Mouse (Mus musculus) liver, adult (tissue): ENCODE data around the gene Cd82.

Experiments used
- GATA4 ChIP-seq: IDR thresholded peaks from 2 replicates; pipeline ENCODE4 v1.6.1; 2014; ENCODE audit warnings: mild to moderate bottlenecking, low read length; ENCODE audit not compliant: insufficient replicate concordance

Cd82 gene

GRCm38 (mm10) chr2:93454334-93454733 is 8.6 kb downstream of the Cd82 start:
- TF ChIP-seq GATA4, result no peak

- TF ChIP-seq GATA4, result no peak
These were observed 9.9 kb downstream of the Cd82 start for GRCm38 (mm10) chr2:93453046-93453445.

GRCm38 (mm10) chr2:93452506-93452905 is 10.4 kb downstream of the Cd82 start:
- no peak for TF ChIP-seq GATA4

- TF ChIP-seq GATA4, result no peak
These were observed 10.9 kb downstream of the Cd82 start for GRCm38 (mm10) chr2:93452057-93452456.

- TF ChIP-seq GATA4, result no peak
These were observed 11.6 kb downstream of the Cd82 start for GRCm38 (mm10) chr2:93451219-93451938.

- no peak for TF ChIP-seq GATA4
These were observed 12.2 kb downstream of the Cd82 start for GRCm38 (mm10) chr2:93450695-93451094.

GRCm38 (mm10) chr2:93449657-93450056 is 13.3 kb downstream of the Cd82 start:
- TF ChIP-seq GATA4, result no peak

- no peak for TF ChIP-seq GATA4
These were observed 14.2 kb downstream of the Cd82 start for GRCm38 (mm10) chr2:93448774-93449173.

- no peak for TF ChIP-seq GATA4
These were observed 15.3 kb downstream of the Cd82 start for GRCm38 (mm10) chr2:93447500-93448249.

GRCm38 (mm10) chr2:93446606-93447353 is 16.2 kb downstream of the Cd82 start:
- TF ChIP-seq GATA4, result no peak

- peak; percentile 87 for TF ChIP-seq GATA4
These were observed 17.7 kb downstream of the Cd82 start for GRCm38 (mm10) chr2:93445237-93445651.

GRCm38 (mm10) chr2:93444280-93444679 is 18.7 kb downstream of the Cd82 start:
- TF ChIP-seq GATA4, result no peak

GRCm38 (mm10) chr2:93443106-93443505 is 19.8 kb downstream of the Cd82 start:
- no peak for TF ChIP-seq GATA4

- TF ChIP-seq GATA4, result no peak
These were observed 23.0 kb downstream of the Cd82 start for GRCm38 (mm10) chr2:93439812-93440559.

GRCm38 (mm10) chr2:93439352-93439771 is 23.6 kb downstream of the Cd82 start:
- no peak for TF ChIP-seq GATA4
